Comparison of ENCODE assay signal across 15 mouse cellular contexts in genomic region chr1:20478695-20479094, GRCm38 (mm10).
A peak's percentile ranks its signal among the peaks of the same experiment; 100 is the strongest.
DNase-seq lines count a peak whose midpoint lies in the region; ATAC-seq lines count a peak whose summit lies in the region.
"Had no signal": no experiment of that assay in that cellular context is flagged by ENCODE, and none has a peak within 500 bp of the region (broad histone marks: within the 10 kb centered on the region; RNA-seq: fewer than 3 reads in every experiment).

No protein-coding gene starts in this region.

- no peaks in the 10 kb centered on the region for H3K9me3 ChIP-seq in hindbrain, embryonic 10.5 days
- H3K9me3 ChIP-seq in hindbrain, embryonic 11.5 days (ENCODE audit: control insufficient read depth, low read length) = no peaks in the 10 kb centered on the region
- no peaks in the 10 kb centered on the region for H3K9me3 ChIP-seq in forebrain, embryonic 14.5 days (replicated peaks; ENCODE audit: control insufficient read depth, low read length)
- H3K9me3 ChIP-seq in hindbrain, embryonic 16.5 days (ENCODE audit: control insufficient read depth, low read length) = no peaks in the 10 kb centered on the region
- H3K9me3 ChIP-seq in midbrain, embryonic 16.5 days (replicated peaks; ENCODE audit: control insufficient read depth, low read length, poor library complexity, severe bottlenecking) = no peaks in the 10 kb centered on the region
- H3K9me3 ChIP-seq: limb, embryonic 12.5 days had no signal

- H3K9ac ChIP-seq in hindbrain, embryonic 11.5 days (ENCODE audit: low read depth, low read length) = no peak overlapping the region
- no peak overlapping the region for H3K9ac ChIP-seq in forebrain, embryonic 14.5 days (ENCODE audit: low read length)
- no peak overlapping the region for H3K9ac ChIP-seq in hindbrain, embryonic 16.5 days (ENCODE audit: low read depth, low read length)
- H3K9ac ChIP-seq in midbrain, embryonic 16.5 days (ENCODE audit: low read depth, low read length) = no peak overlapping the region
- H3K9ac ChIP-seq: limb, embryonic 12.5 days; liver, embryonic 14.5 days had no signal

- peaks cover 16% of the 10 kb centered on the region; the same call in 1 of the 2 replicates for H3K27me3 ChIP-seq in hindbrain, embryonic 10.5 days (ENCODE audit: insufficient read depth, poor library complexity, severe bottlenecking)
- H3K27me3 ChIP-seq in hindbrain, embryonic 11.5 days (ENCODE audit: control insufficient read depth, insufficient read depth, low read length) = no peaks in the 10 kb centered on the region
- no peaks in the 10 kb centered on the region for H3K27me3 ChIP-seq in forebrain, embryonic 14.5 days (replicated peaks; ENCODE audit: control insufficient read depth, insufficient read depth, low read length)
- H3K27me3 ChIP-seq in hindbrain, embryonic 16.5 days (replicated peaks; ENCODE audit: control insufficient read depth, insufficient read depth, low read length) = no peaks in the 10 kb centered on the region
- H3K27me3 ChIP-seq in midbrain, embryonic 16.5 days (ENCODE audit: control insufficient read depth, insufficient read depth, low read depth, low read length) = no peaks in the 10 kb centered on the region

- no peak overlapping the region for H3K27ac ChIP-seq in hindbrain, embryonic 10.5 days
- no peak overlapping the region for H3K27ac ChIP-seq in hindbrain, embryonic 11.5 days (ENCODE audit: low read depth, low read length)
- no peak overlapping the region for H3K27ac ChIP-seq in forebrain, embryonic 14.5 days (ENCODE audit: low read depth, low read length)
- peak overlapping the region; percentile 76 for H3K27ac ChIP-seq in hindbrain, embryonic 16.5 days (ENCODE audit: low read depth, low read length)
- H3K27ac ChIP-seq in midbrain, embryonic 16.5 days (ENCODE audit: low read length) = peak overlapping the region; percentile 83
- H3K27ac ChIP-seq: kidney, postnatal 0 days; limb, embryonic 12.5 days; liver, embryonic 14.5 days had no signal

- H3K4me1 ChIP-seq in hindbrain, embryonic 10.5 days (replicated peaks) = peaks cover 12% of the 10 kb centered on the region; the same call in 1 of the 2 replicates
- H3K4me1 ChIP-seq in hindbrain, embryonic 11.5 days (replicated peaks; ENCODE audit: control insufficient read depth, insufficient read depth, low read length) = no peaks in the 10 kb centered on the region
- no peaks in the 10 kb centered on the region for H3K4me1 ChIP-seq in forebrain, embryonic 14.5 days (ENCODE audit: control insufficient read depth, insufficient read depth, low read length)
- no peaks in the 10 kb centered on the region; the same call in 1 of the 2 replicates for H3K4me1 ChIP-seq in hindbrain, embryonic 16.5 days (ENCODE audit: control insufficient read depth, insufficient read depth, low read depth, low read length)
- peaks cover 11% of the 10 kb centered on the region; the same call in 1 of the 2 replicates for H3K4me1 ChIP-seq in midbrain, embryonic 16.5 days (ENCODE audit: control insufficient read depth, insufficient read depth, low read length)

- no peaks in the 10 kb centered on the region for H3K36me3 ChIP-seq in hindbrain, embryonic 10.5 days
- H3K36me3 ChIP-seq in hindbrain, embryonic 11.5 days (ENCODE audit: control insufficient read depth, insufficient read depth, low read length) = no peaks in the 10 kb centered on the region
- H3K36me3 ChIP-seq in forebrain, embryonic 14.5 days (ENCODE audit: control insufficient read depth, insufficient read depth, low read length) = no peaks in the 10 kb centered on the region
- H3K36me3 ChIP-seq in hindbrain, embryonic 16.5 days (ENCODE audit: control insufficient read depth, insufficient read depth, low read length) = no peaks in the 10 kb centered on the region
- H3K36me3 ChIP-seq in midbrain, embryonic 16.5 days (ENCODE audit: control insufficient read depth, insufficient read depth, low read length) = no peaks in the 10 kb centered on the region
- H3K36me3 ChIP-seq: limb, embryonic 12.5 days had no signal

- 84% methylated on average over 3 of the region's 3 CpGs for WGBS in hindbrain, embryonic 10.5 days
- WGBS in hindbrain, embryonic 11.5 days = 70% methylated on average over 3 of the region's 3 CpGs
- WGBS in forebrain, embryonic 14.5 days = 73% methylated on average over 3 of the region's 3 CpGs
- WGBS in hindbrain, embryonic 16.5 days = 68% methylated on average over 3 of the region's 3 CpGs
- 67% methylated on average over 3 of the region's 3 CpGs for WGBS in midbrain, embryonic 16.5 days

- ATAC-seq in hindbrain, embryonic 11.5 days (ENCODE audit: low FRiP score) = no peak
- ATAC-seq in forebrain, embryonic 14.5 days = peak; percentile 38; the same call in 1 of the 2 replicates
- ATAC-seq in hindbrain, embryonic 16.5 days = no peak
- ATAC-seq in midbrain, embryonic 16.5 days = peak; percentile 33; the same call in 1 of the 2 replicates
- no peak for ATAC-seq in megakaryocyte, adult 5-6 weeks (ENCODE audit: poor library complexity, severe bottlenecking)
- ATAC-seq: inflammation-experienced regulatory T-cells, adult 6 months had no signal

- H3K4me2 ChIP-seq in hindbrain, embryonic 11.5 days (replicated peaks; ENCODE audit: low read depth, low read length) = no peak overlapping the region
- H3K4me2 ChIP-seq in forebrain, embryonic 14.5 days (ENCODE audit: low read length) = peak overlapping the region; percentile 73; the same call in 1 of the 2 replicates
- peak overlapping the region; percentile 87 for H3K4me2 ChIP-seq in hindbrain, embryonic 16.5 days (ENCODE audit: low read length)
- H3K4me2 ChIP-seq in midbrain, embryonic 16.5 days (ENCODE audit: low read length) = peak overlapping the region; percentile 59

- peak overlapping the region; percentile 60; the same call in 1 of the 2 replicates for H3K4me3 ChIP-seq in hindbrain, embryonic 10.5 days
- H3K4me3 ChIP-seq in hindbrain, embryonic 11.5 days (ENCODE audit: low read depth, low read length) = no peak overlapping the region
- H3K4me3 ChIP-seq in forebrain, embryonic 14.5 days (ENCODE audit: low read depth, low read length) = no peak overlapping the region
- peak overlapping the region; percentile 47 for H3K4me3 ChIP-seq in hindbrain, embryonic 16.5 days (ENCODE audit: low read length)
- H3K4me3 ChIP-seq in midbrain, embryonic 16.5 days (ENCODE audit: low read depth, low read length) = no peak overlapping the region

- DNase-seq in hindbrain, embryonic 10.5 days (ENCODE audit: low spot score) = no peak
- DNase-seq in hindbrain, embryonic 11.5 days (ENCODE audit: low spot score) = no peak
- peak; percentile 6 for DNase-seq in forebrain, embryonic 14.5 days (ENCODE audit: low spot score)
- no peak for DNase-seq in Muller cell, postnatal 12 days (ENCODE audit: inconsistent ontology term)
- DNase-seq in adrenal gland, postnatal 36 days = no peak
- DNase-seq: adrenal gland, adult 8-10 months; gastrocnemius, postnatal 14 days; right cerebral cortex, postnatal 14 days had no signal

Comparison
In these comparisons a context has a peak if more than half of its experiments do, and no peak if none do; other contexts are left out.
1. H3K27ac ChIP-seq: peak in hindbrain, embryonic 16.5 days (single experiment) and midbrain, embryonic 16.5 days (single experiment); none in hindbrain, embryonic 10.5 days (single experiment), hindbrain, embryonic 11.5 days (single experiment) and forebrain, embryonic 14.5 days (single experiment).
2. H3K4me3 ChIP-seq: peak in hindbrain, embryonic 10.5 days (single experiment) and hindbrain, embryonic 16.5 days (single experiment); none in hindbrain, embryonic 11.5 days (single experiment), forebrain, embryonic 14.5 days (single experiment) and midbrain, embryonic 16.5 days (single experiment).
3. ATAC-seq: peak in forebrain, embryonic 14.5 days (single experiment) and midbrain, embryonic 16.5 days (single experiment); none in hindbrain, embryonic 11.5 days (single experiment), hindbrain, embryonic 16.5 days (single experiment) and megakaryocyte, adult 5-6 weeks (single experiment).